Mouse (Mus musculus) midbrain, embryonic 11.5 days (tissue): Measurements from ENCODE around the gene Ksr2. TPM values are rescaled to one million over a fixed set of nuclear protein-coding genes. Genes with fewer than 3 reads are reported as not detected.

Experiments
- ATAC-seq: fragments of 200-750 bp; cut with Nextera tagmentation; 2 replicates; pipeline ENCODE4 v1.8.0; 2017; ENCODE audit warnings: moderate TSS enrichment, moderate library complexity; ENCODE audit not compliant: low FRiP score
- DNase-seq: peaks from one replicate; pipeline ENCODE4 v3.0.0; 2015; ENCODE audit warnings: low spot score; ENCODE audit errors: missing footprints
- H3K27ac ChIP-seq: fragments of 300-500 bp; sonication (generic); 2 replicates; pipeline ENCODE4 v1.5.1; 2014; ENCODE audit warnings: low read depth, low read length
- H3K27me3 ChIP-seq: fragments of 300-500 bp; sonication (generic); 2 replicates; pipeline ENCODE4 v1.6.1; 2014; ENCODE audit warnings: mild to moderate bottlenecking, low read length, moderate library complexity, mixed read lengths; ENCODE audit not compliant: control insufficient read depth, insufficient read depth
- H3K36me3 ChIP-seq: fragments of 300-500 bp; sonication (generic); 2 replicates; pipeline ENCODE4 v1.6.1; 2014; ENCODE audit warnings: mild to moderate bottlenecking, low read length, moderate library complexity, mixed read lengths; ENCODE audit not compliant: control insufficient read depth, insufficient read depth
- H3K4me1 ChIP-seq: fragments of 300-500 bp; sonication (generic); 2 replicates; pipeline ENCODE4 v1.6.1; 2014; ENCODE audit warnings: low read length; ENCODE audit not compliant: control insufficient read depth, insufficient read depth
- H3K4me2 ChIP-seq: fragments of 300-500 bp; sonication (generic); 2 replicates; pipeline ENCODE4 v1.6.1; 2014; ENCODE audit warnings: mild to moderate bottlenecking, moderate library complexity
- H3K4me3 ChIP-seq: fragments of 300-500 bp; sonication (generic); 2 replicates; pipeline ENCODE4 v1.5.1; 2014; ENCODE audit warnings: low read depth, low read length
- H3K9ac ChIP-seq: fragments of 300-500 bp; sonication (generic); 2 replicates; pipeline ENCODE4 v1.6.1; 2014; ENCODE audit warnings: low read length
- H3K9me3 ChIP-seq: fragments of 300-500 bp; sonication (generic); 2 replicates; pipeline ENCODE4 v1.6.1; 2016; ENCODE audit warnings: low read length; ENCODE audit not compliant: control insufficient read depth
- WGBS: fragments of 180-500 bp; shearing (Covaris S2); extraction: QIAGEN DNeasy Blood & Tissue Kit; methylation state at CpG from one replicate; pipeline ENCODE4 v1.1.7; 2014; 5-methylcytosine and 5-hydroxymethylcytosine counted together
- polyA plus RNA-seq: library from polyadenylated mRNA; unstranded; fragments of >200 nt; fragmentation: Nextera tagmentation; extraction: Ambion mirVana; gene quantifications from 2 replicates; pipeline ENCODE4 v1.2.1, GENCODE M21; 2014

Ksr2 gene
- polyA plus RNA-seq, 1 experiment from 2014 or later: 0.90 TPM

DNA sequence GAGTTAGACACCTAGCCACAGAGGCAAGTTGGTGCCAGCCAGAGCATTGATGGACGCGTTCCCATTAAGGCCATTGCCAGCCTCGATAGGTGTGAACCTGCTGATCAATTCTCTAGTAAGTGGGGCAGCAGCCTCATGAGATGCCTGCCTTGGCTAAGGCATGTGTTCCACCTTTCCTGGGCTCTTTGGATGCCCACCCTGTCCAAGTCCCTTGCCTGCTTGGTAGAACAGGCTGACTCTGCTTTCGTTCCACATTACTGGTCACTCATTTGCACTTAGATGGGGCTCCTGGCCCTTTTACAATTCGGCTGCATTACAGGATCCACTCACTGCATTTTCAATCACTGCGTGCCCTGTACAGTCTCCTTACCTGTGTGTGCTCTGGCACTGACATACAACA, 263.4 kb downstream of the Ksr2 start:
- Histone ChIP-seq H3K9ac (no peak overlapping the region), H3K27me3 (no peaks in the 10 kb centered on the region), H3K4me3 (no peak overlapping the region), H3K4me2 (no peak overlapping the region), H3K4me1 (no peaks in the 10 kb centered on the region), H3K27ac (no peak overlapping the region), H3K9me3 (no peaks in the 10 kb centered on the region; the same call in 1 of the 2 replicates), H3K36me3 (no peaks in the 10 kb centered on the region)
- ATAC-seq (no peak), DNase-seq (no peak)
- 94% methylated on average over 6 of the region's 6 CpGs for WGBS

DNA sequence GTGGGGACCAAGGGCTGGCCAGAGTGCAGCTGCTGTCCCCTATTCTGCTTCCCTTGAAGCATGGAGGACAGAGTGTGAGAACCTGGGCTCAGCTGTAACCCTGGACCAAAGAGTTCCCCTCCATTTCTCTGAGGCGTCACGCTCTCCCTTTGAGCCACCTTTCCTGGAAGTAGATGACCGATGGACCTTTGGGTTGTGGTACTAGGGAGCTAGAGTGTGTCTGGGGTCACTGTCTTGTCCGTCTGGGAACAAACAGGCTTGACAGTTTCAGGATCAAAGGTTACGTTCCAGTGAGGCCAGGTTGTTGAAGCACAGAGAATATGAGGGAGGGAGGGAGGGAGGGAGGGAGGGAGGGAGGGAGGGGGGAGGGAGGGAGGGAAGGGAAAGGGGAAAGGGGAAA, 264.6 kb downstream of the Ksr2 start:
- 70% methylated on average over 5 of the region's 5 CpGs for WGBS
- Histone ChIP-seq H3K9me3 (no peaks in the 10 kb centered on the region; the same call in 1 of the 2 replicates), H3K4me1 (no peaks in the 10 kb centered on the region), H3K4me2 (no peak overlapping the region), H3K27me3 (no peaks in the 10 kb centered on the region), H3K4me3 (no peak overlapping the region), H3K36me3 (no peaks in the 10 kb centered on the region), H3K27ac (no peak overlapping the region), H3K9ac (no peak overlapping the region)
- ATAC-seq (no peak), DNase-seq (no peak)

DNA sequence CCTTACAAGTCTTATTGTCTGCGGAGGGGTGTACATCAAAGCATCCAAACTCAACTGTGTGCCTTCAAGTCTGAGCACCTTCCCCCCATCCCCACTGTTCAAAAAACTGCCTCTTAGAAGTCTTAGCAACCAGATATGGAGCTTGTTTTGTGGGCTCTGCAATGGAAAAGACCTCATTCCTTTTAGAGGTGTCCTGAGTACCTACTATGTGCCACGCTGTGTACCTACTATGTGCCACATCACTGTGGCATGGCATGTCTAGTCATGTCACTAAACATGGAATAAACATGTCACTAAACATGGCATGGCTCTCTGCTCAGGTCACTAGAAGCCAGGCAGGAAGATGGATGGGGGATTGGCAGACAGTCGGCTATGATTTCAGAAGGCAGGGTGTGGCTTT, 268.4 kb downstream of the Ksr2 start:
- WGBS: 90% methylated on average over 3 of the region's 3 CpGs
- ATAC-seq (no peak), DNase-seq (no peak)
- Histone ChIP-seq H3K4me3 (no peak overlapping the region), H3K27ac (no peak overlapping the region), H3K27me3 (no peaks in the 10 kb centered on the region), H3K36me3 (no peaks in the 10 kb centered on the region), H3K9me3 (no peaks in the 10 kb centered on the region), H3K9ac (no peak overlapping the region), H3K4me2 (no peak overlapping the region), H3K4me1 (peaks cover 6% of the 10 kb centered on the region)

DNA sequence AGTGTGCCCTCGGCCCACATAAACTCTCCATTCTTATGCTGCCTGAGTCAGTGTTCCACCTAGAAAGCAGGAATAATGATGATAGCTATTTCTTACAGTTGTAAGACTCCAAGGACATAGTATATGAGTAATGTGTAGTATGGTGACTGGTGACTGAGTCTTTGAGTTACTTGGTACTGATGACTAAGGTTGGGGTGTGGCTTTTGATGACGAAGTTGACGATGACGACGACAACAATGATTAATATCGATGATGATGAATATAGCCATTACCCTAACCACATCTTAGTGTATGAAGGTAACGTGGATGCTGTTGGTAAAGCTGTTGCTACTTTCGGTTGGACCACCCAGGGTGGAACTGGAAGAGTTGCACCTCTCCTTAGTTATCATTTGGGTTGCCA, 270.7 kb downstream of the Ksr2 start:
- no peak for DNase-seq
- H3K9me3 ChIP-seq: no peaks in the 10 kb centered on the region
- H3K4me2 ChIP-seq: no peak overlapping the region
- H3K4me1 ChIP-seq: peaks cover 20% of the 10 kb centered on the region
- H3K27ac ChIP-seq: no peak overlapping the region
- WGBS: 94% methylated on average over 8 of the region's 8 CpGs
- no peak overlapping the region for H3K4me3 ChIP-seq
- no peaks in the 10 kb centered on the region for H3K27me3 ChIP-seq
- no peak for ATAC-seq
- H3K36me3 ChIP-seq: no peaks in the 10 kb centered on the region
- H3K9ac ChIP-seq: no peak overlapping the region

DNA sequence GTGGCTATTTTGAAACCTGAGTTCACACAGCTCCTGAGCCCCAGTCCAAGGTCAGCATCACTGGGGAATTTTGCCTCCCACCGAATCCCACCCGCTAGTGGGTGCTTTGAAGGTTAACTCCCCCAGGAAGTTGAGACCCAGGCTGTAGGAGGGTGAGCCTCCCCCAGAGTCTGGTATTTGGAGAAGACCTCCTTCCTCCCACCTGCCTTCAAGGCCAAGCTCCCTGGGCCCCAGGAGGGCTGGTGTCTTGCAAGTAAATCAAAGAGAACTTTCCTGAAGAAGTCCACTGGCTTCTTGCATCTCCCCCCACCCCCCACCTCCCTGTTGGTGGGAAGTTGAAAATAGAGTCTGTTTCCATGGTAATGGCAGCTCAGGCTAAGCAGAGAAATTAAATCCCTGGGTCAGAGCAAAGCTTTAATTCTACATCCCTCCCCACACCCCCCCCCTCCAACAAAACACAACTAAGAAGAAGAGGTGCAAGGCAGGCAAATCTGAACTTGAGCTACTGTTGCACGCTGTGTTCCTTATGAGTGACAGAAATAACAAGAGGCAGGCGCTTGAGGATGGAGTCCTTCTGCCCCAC, 274.1 kb downstream of the Ksr2 start:
- Histone ChIP-seq H3K4me1 (peaks cover 26% of the 10 kb centered on the region), H3K9me3 (no peaks in the 10 kb centered on the region), H3K9ac (no peak overlapping the region), H3K27me3 (no peaks in the 10 kb centered on the region), H3K4me2 (no peak overlapping the region), H3K27ac (no peak overlapping the region), H3K4me3 (no peak overlapping the region), H3K36me3 (no peaks in the 10 kb centered on the region)
- DNase-seq (peak; percentile 93), ATAC-seq (peak; percentile 58)
- 20% methylated on average over 4 of the region's 4 CpGs for WGBS

DNA sequence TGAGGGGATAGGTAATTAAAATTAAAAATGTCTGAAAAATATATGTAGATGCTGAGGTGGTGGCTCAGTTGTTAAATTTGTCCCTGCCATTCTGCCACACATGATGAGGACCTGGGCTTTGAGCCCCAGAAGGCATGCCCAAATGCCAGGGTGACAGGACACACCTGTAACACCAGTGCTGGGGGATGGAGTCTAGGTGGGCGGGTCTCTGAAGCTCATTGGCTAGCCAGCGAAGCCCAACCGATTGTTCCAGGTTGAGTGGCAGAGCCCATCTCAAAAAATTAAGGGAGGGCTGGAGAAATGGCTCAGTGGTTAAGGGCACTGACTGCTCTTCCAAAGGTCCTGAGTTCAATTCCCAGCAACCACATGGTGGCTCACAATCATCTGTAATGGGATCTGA, 274.9 kb downstream of the Ksr2 start:
- Histone ChIP-seq H3K4me3 (no peak overlapping the region), H3K27me3 (no peaks in the 10 kb centered on the region), H3K27ac (no peak overlapping the region), H3K9me3 (no peaks in the 10 kb centered on the region), H3K4me1 (peaks cover 26% of the 10 kb centered on the region), H3K4me2 (no peak overlapping the region), H3K36me3 (no peaks in the 10 kb centered on the region), H3K9ac (no peak overlapping the region)
- WGBS: 36% methylated on average over 3 of the region's 3 CpGs
- ATAC-seq (no peak), DNase-seq (no peak)

DNA sequence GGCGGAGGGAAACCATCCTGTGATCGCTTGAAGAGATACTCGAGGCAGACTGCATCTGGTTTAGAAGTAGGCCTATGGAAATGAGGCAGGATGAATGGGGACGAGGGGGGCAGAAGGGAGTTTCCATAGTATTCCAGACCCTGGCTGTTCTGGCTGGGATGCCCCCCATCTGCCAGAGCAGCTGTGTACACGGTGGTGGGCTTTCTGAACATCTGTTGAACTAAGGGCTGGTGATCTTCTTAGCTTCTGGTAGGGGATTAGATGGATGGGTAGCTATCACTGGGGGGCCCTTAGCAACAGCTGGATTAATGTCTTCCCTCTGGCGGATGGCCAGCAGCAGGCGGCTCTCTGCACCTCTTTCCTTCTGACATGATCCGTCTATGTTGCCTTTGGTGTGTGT, 276.0 kb downstream of the Ksr2 start:
- H3K4me1 ChIP-seq: peaks cover 28% of the 10 kb centered on the region

DNA sequence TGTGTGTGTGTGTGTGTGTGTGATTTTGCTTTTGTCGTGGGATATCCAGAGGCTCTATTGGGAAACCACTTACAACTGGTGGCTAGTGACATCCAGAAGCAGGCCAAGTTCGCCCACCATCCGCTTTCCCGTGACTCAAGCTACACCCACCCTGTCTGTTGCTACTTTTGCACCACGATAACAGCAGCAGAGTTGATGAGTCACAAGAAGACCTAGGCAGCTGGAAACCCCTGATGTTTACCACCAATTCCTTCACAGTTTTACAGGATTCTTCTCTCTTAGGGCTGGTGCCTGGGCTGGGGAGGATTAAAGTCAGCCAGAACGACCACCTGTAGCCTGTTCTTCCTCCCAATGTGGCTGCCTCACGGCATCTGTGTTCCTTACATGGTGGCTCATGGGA, 277.5 kb downstream of the Ksr2 start:
- Histone ChIP-seq H3K4me3 (no peak overlapping the region), H3K36me3 (no peaks in the 10 kb centered on the region), H3K27me3 (no peaks in the 10 kb centered on the region), H3K9ac (no peak overlapping the region), H3K4me1 (peaks cover 28% of the 10 kb centered on the region), H3K4me2 (no peak overlapping the region), H3K9me3 (no peaks in the 10 kb centered on the region), H3K27ac (no peak overlapping the region)
- no peak for ATAC-seq
- DNase-seq: no peak
- 75% methylated on average over 7 of the region's 7 CpGs for WGBS

More for the DNA sequence above, 276.0 kb downstream of the Ksr2 start:
- no peaks in the 10 kb centered on the region for H3K36me3 ChIP-seq
- H3K4me2 ChIP-seq: no peak overlapping the region
- no peaks in the 10 kb centered on the region for H3K27me3 ChIP-seq
- no peak overlapping the region for H3K27ac ChIP-seq
- WGBS: 34% methylated on average over 8 of the region's 8 CpGs
- H3K9ac ChIP-seq: no peak overlapping the region
- ATAC-seq (no peak), DNase-seq (no peak)
- no peak overlapping the region for H3K4me3 ChIP-seq
- no peaks in the 10 kb centered on the region for H3K9me3 ChIP-seq

DNA sequence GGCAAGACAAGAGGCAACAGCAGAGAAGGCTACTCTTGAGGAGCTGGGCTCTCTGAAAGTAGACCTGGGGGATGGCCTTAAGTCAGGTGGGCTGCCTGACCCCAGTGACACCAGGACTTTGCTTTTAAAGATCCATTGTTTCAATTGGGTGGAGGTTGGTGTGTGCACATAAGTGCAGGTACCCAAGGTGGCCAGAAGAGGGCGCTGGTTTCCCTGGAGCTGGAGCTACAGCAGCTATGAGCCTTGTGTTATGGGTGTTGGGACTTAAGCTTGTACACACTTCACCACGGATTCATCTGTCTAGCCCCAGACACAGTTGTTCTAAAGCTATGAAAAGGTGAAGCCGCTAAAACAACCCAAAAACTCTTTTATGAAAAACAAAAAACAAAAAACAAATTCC, 279.8 kb downstream of the Ksr2 start:
- Histone ChIP-seq H3K27me3 (no peaks in the 10 kb centered on the region), H3K9ac (no peak overlapping the region), H3K4me1 (peaks cover 9% of the 10 kb centered on the region), H3K4me3 (no peak overlapping the region), H3K36me3 (no peaks in the 10 kb centered on the region), H3K27ac (no peak overlapping the region), H3K4me2 (no peak overlapping the region), H3K9me3 (no peaks in the 10 kb centered on the region)
- DNase-seq: no peak
- no peak for ATAC-seq
- 71% methylated on average over 3 of the region's 3 CpGs for WGBS
